Mouse (Mus musculus) thymus, postnatal 0 days (tissue): ENCODE measurements around the gene Dynlt1c. TPM values are rescaled to one million over a fixed set of nuclear protein-coding genes. Genes with fewer than 3 reads are reported as not detected.
A peak's percentile ranks its signal among the peaks of the same experiment; 100 is the strongest.
"Not testable (repeated sequence)": the region's sequence is repeated elsewhere in the genome, so short reads cannot be mapped to it uniquely, and the experiment has no call there.

Source experiments
- DNase-seq: peaks from one replicate; pipeline ENCODE4 v3.0.0-alpha.2; 2015; ENCODE audit warnings: low spot score
- polyA plus RNA-seq: library from polyadenylated mRNA; unstranded; fragments of >200 nt; fragmentation: Nextera tagmentation; extraction: Ambion mirVana; gene quantifications from 2 replicates; pipeline ENCODE4 v1.2.1, GENCODE M21; 2015

The Dynlt1c gene
- polyA plus RNA-seq, result 43.1 and 55.4 TPM in 2 replicates

- DNase-seq, result peak; percentile 65
These were observed at the start of gene Dynlt1c for GRCm38 (mm10) chr17:6601204-6601911. Gene Dynlt1c, plus strand, starts transcription at chr17:6601671.

- DNase-seq, result not testable (repeated sequence)
These were observed 47.7 kb upstream of the Dynlt1c start for GRCm38 (mm10) chr17:6553798-6554197.

GRCm38 (mm10) chr17:6554243-6554642, 47.2 kb upstream of the Dynlt1c start:
- DNase-seq, result not testable (repeated sequence)

- not testable (repeated sequence) for DNase-seq
These were observed 41.9 kb upstream of the Dynlt1c start for GRCm38 (mm10) chr17:6559447-6560133.

GRCm38 (mm10) chr17:6564866-6565265, 36.6 kb upstream of the Dynlt1c start:
- not testable (repeated sequence) for DNase-seq

GRCm38 (mm10) chr17:6567908-6568307, 33.6 kb upstream of the Dynlt1c start:
- DNase-seq, result not testable (repeated sequence)

GRCm38 (mm10) chr17:6571296-6571695, 30.2 kb upstream of the Dynlt1c start:
- not testable (repeated sequence) for DNase-seq

- DNase-seq, result not testable (repeated sequence)
These were observed 29.3 kb upstream of the Dynlt1c start for GRCm38 (mm10) chr17:6572202-6572601.

- DNase-seq, result not testable (repeated sequence)
These were observed 26.1 kb upstream of the Dynlt1c start for GRCm38 (mm10) chr17:6575376-6575775.

- DNase-seq, result not testable (repeated sequence)
These were observed 12.8 kb upstream of the Dynlt1c start for GRCm38 (mm10) chr17:6588672-6589071.

- DNase-seq, result not testable (repeated sequence)
These were observed 9.4 kb upstream of the Dynlt1c start for GRCm38 (mm10) chr17:6592109-6592508.

GRCm38 (mm10) chr17:6593896-6594295, 7.6 kb upstream of the Dynlt1c start:
- DNase-seq, result not testable (repeated sequence)

GRCm38 (mm10) chr17:6595776-6596497, 5.5 kb upstream of the Dynlt1c start:
- DNase-seq, result peak; percentile 46

- peak; percentile 38 for DNase-seq
These were observed 3.1 kb upstream of the Dynlt1c start for GRCm38 (mm10) chr17:6598356-6598755.

- DNase-seq, result not testable (repeated sequence)
These were observed 1.1 kb upstream of the Dynlt1c start for GRCm38 (mm10) chr17:6600216-6600911.

GRCm38 (mm10) chr17:6602205-6602604, 734 bp downstream of the Dynlt1c start:
- DNase-seq, result not testable (repeated sequence)

- DNase-seq, result not testable (repeated sequence)
These were observed 3.9 kb downstream of the Dynlt1c start for GRCm38 (mm10) chr17:6605347-6605746.

- DNase-seq, result not testable (repeated sequence)
These were observed 12.1 kb downstream of the Dynlt1c start for GRCm38 (mm10) chr17:6613524-6613923.

- DNase-seq, result not testable (repeated sequence)
These were observed 12.8 kb downstream of the Dynlt1c start for GRCm38 (mm10) chr17:6614316-6614715.

GRCm38 (mm10) chr17:6616731-6617130, 15.3 kb downstream of the Dynlt1c start:
- not testable (repeated sequence) for DNase-seq
